Mouse (Mus musculus) cerebellum, postnatal 14 days (tissue): ENCODE results near the gene Mfn1.

Experiments used
- DNase-seq, 2 experiments: peaks; one replicate each; pipeline ENCODE4 v3.0.0; 2021; ENCODE audit warnings: mixed read lengths in 2 of 2

Mfn1 gene

GRCm38 (mm10) chr3:32529303-32529898 lies at the start of gene Mfn1:
Mfn1 (plus strand) TSS chr3:32529465.
- DNase-seq, result peak; percentile 90 to 91

- no peak for DNase-seq
Observed at GRCm38 (mm10) chr3:32479961-32480360, 49.3 kb upstream of the Mfn1 start.

GRCm38 (mm10) chr3:32483035-32483434 lies 46.2 kb upstream of the Mfn1 start:
- DNase-seq, result no peak

GRCm38 (mm10) chr3:32486543-32486942 lies 42.7 kb upstream of the Mfn1 start:
- DNase-seq, result no peak

- DNase-seq, result no peak
Observed at GRCm38 (mm10) chr3:32488172-32488571, 41.1 kb upstream of the Mfn1 start.

GRCm38 (mm10) chr3:32490076-32490927 lies 39.0 kb upstream of the Mfn1 start:
- DNase-seq, result no peak

GRCm38 (mm10) chr3:32490928-32491315 lies 38.3 kb upstream of the Mfn1 start:
- DNase-seq, result no peak

GRCm38 (mm10) chr3:32492097-32493090 lies 36.9 kb upstream of the Mfn1 start, which contains the start of gene Kcnmb3:
Kcnmb3 (minus strand) TSS chr3:32492231.
- DNase-seq, result no peak

GRCm38 (mm10) chr3:32494387-32495087 lies 34.7 kb upstream of the Mfn1 start:
- no peak for DNase-seq

- DNase-seq, result no peak
Observed at GRCm38 (mm10) chr3:32495088-32495770, 34.0 kb upstream of the Mfn1 start.

GRCm38 (mm10) chr3:32495856-32496710 lies 33.2 kb upstream of the Mfn1 start:
- no peak for DNase-seq

GRCm38 (mm10) chr3:32496711-32497070 lies 32.6 kb upstream of the Mfn1 start:
- DNase-seq, result no peak

GRCm38 (mm10) chr3:32500346-32500745 lies 28.9 kb upstream of the Mfn1 start:
- no peak for DNase-seq

GRCm38 (mm10) chr3:32505841-32506240 lies 23.4 kb upstream of the Mfn1 start:
- DNase-seq, result no peak

GRCm38 (mm10) chr3:32506366-32507225 lies 22.7 kb upstream of the Mfn1 start:
- DNase-seq, result no peak

- DNase-seq, result peak; percentile 78
Observed at GRCm38 (mm10) chr3:32508666-32509324, 20.5 kb upstream of the Mfn1 start.

GRCm38 (mm10) chr3:32509496-32510374 lies 19.5 kb upstream of the Mfn1 start, which contains the start of gene Zfp639:
Zfp639 (plus strand) TSS chr3:32510259.
- peak; percentile 14 to 18 for DNase-seq
